Mouse (Mus musculus): ENCODE results near the gene Mag. TPM values are rescaled to one million over a fixed set of nuclear protein-coding genes. Genes with fewer than 3 reads are reported as not detected.
"Not testable (repeated sequence)": the region's sequence is repeated elsewhere in the genome, so short reads cannot be mapped to it uniquely, and the experiment has no call there.

Gene Mag
- under 1 TPM in 1 of 2 experiments, not detected in 1; 0.48 TPM for total RNA-seq (2021)

DNA sequence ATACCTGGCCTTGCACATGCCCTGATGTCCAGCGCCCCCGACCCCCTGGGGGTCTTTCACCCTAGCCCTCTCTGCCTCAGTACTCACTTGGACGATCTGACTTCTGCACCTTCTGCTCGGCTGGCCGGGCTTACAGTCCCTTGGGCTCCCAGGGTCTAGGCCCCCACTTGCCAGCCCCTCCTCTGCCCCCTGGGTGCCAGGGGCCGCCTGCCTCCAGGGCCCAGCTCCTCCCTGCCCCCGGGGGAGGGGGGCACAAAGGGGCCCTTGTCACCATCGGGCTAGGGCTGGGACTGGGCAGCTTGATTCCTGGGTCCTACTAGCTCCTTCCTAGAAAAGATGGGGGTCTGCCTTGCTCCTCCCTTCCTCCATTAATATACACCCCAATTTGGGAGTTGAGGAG lies at the start of gene Mag:
TSS of gene Mag (minus strand) at position 142 of the 400 bp plus-strand sequence.
- intact Hi-C loops (cut with DNase I): no loop called here
- no peak for DNase-seq

DNA sequence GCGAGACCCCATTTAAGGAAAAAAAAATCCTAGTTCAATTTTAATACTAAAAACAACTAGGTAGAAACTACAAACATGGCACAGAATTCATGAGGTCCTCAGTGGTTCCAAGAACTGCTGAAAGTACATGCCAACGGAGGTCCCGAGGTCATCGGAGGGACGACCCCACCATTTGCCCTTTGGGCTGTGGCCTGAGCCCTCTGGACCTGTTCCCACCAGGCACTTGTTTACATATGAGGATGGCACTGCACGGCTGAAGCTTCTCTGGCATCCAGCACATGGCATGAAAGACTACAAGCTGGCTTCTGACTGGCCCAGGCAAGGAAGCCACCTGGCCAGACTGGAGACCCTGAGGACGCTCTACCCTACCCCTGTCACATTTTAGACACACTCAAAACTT lies 49.7 kb upstream of the Mag start:
- no peak for DNase-seq
- intact Hi-C loops (cut with DNase I): loop anchor here (10.0 kb wide), 1 partner anchor 370 kb away; the partner anchor contains the start of gene Zbtb32

DNA sequence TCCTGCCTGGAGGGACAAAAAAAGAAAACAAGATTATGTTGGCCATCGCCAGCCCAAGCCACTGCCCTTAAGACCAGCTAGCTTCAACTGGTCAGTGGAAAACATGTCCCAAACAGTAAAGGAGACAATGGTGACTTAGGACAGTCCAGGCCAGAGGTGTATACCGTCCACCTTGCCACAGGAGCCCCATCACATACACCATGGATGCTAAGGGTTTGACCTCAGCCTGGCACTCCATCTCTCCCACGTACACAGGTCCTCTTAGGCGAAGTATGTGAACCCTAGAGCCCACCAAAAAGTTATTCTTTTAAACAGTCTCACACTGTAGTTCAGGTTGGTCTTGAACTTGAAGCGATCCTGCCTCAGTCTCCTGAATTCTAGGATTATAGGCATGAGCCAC lies 48.2 kb upstream of the Mag start:
- no peak for DNase-seq
- intact Hi-C loops (cut with DNase I): loop anchor here (10.0 kb wide), 1 partner anchor 368 kb away; the partner anchor contains the start of gene Zbtb32

DNA sequence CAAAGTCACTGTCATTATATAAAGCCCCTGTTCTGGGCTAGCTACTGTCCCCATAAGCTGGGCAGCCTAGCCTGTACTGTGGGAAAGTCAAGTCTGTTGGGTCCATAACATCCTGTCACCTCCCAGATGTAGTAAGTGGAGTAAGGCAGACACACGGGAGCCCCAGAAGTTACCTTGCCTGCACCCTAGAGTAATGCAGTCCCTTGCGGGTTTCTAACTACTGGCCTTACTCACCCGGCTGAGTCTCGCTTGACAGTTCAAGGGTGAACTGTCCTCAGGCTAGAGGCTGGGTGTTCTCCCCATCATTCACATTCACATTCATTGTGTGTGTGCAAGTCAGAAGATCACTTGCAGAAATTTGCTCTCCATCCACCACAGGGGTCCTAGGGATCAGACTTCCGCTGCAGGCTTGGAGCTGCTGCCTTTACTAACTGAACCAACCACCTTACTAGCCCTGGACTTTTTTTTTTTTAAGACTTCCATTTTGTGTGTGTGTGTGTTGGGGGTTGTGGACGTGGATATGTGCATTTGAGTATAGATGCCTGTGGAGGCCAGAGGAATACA lies 45.2 kb upstream of the Mag start:
- no peak for DNase-seq
- intact Hi-C loops (cut with DNase I): loop anchor here (1.0 to 10.0 kb wide), 4 partner anchors 40 to 365 kb away; partner anchors contain the start of gene Zbtb32

DNA sequence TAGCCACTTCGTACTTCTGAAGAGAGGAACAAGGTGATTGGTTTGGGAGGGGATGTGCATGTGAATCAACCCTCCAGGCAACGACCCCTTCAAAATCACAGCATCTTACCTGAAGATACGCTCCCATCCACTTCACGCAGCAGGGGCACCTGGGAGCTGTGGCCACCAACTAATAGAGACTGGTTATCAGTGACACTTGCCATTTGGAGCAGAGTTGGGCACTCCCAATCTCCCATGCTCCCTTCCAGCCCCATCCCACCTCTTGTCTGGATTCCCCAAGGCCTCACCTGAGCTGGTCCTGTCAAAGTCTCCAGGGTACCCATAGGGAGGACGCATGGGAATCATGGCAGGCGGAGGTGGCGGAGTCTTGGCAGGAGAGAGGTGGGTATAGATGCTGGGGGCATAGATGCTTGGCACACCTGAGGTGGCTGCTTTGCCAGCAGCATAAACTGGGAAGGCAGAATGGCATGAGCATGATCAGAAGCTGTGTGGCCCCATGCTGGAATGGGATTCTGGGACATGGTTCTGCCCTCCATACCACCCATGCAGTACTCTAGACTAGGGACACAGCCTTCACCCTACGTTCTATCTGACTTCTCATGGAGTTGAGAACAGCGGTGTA lies 44.3 kb upstream of the Mag start:
- no peak for DNase-seq
- intact Hi-C loops (cut with DNase I): loop anchor here (5.0 kb wide), 2 partner anchors 87 to 292 kb away; no protein-coding TSS in a partner anchor

DNA sequence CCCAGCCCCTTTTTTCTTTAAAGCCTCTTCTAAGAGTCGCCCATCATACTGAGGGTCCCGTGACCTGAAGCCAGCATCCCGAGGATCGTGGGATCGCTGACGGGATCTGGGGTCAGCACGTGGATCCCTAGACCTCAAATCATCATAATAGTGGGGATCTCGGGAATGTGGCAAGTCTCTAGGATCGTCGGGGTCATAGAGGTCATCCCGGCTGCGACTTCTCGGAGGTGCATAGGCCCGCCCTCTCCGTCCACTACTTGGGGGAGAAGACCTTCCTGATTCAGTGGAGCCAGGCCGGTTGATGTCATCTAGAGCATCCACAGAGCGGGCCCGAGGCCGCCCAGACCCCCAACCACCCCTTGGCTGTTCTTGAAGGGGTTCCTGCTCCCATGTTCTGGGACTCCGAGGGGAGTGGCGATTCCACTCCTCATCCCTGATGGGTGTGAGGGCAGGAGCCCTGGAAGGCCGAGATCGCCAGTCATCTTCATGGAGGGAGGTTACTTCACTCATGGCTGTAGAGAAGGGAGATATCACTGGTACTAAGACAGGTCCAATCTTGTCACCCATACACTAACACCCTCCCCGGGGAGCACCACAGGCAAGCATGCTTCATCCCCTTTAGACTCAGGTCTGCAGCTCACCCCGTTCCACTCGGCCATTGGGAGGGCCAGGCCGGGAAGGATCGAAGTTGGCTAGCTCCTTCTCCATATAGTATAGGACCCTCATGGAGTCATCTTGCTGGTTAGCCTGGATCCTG lies 43.6 kb upstream of the Mag start:
- intact Hi-C loops (cut with DNase I): loop anchor here (5.0 kb wide), 2 partner anchors 86 to 291 kb away; no protein-coding TSS in a partner anchor
- no peak for DNase-seq

DNA sequence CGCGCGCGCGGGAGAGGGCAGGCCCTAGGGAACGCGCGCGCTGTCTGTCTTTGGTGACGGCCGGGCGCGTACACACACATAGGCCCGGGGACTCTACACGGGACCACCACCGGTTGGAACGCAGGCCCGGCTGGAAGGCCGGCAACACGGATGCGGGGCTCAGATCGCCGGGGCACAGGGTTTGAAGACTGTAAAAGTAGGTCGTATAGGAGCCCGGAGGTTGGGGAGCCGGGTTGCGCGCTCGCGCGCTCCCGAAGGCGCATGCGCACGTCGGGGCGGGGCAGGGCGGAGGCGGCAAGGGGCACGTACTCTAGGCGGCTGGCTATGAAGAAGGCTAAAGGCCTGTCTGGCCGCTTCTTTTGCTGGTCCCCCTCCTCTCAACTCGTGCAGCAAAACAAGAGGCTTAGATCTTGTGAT lies 42.7 kb upstream of the Mag start:
- intact Hi-C loops (cut with DNase I): loop anchor here (5.0 kb wide), 2 partner anchors 85 to 290 kb away; no protein-coding TSS in a partner anchor
- peak; percentile 96 for DNase-seq

DNA sequence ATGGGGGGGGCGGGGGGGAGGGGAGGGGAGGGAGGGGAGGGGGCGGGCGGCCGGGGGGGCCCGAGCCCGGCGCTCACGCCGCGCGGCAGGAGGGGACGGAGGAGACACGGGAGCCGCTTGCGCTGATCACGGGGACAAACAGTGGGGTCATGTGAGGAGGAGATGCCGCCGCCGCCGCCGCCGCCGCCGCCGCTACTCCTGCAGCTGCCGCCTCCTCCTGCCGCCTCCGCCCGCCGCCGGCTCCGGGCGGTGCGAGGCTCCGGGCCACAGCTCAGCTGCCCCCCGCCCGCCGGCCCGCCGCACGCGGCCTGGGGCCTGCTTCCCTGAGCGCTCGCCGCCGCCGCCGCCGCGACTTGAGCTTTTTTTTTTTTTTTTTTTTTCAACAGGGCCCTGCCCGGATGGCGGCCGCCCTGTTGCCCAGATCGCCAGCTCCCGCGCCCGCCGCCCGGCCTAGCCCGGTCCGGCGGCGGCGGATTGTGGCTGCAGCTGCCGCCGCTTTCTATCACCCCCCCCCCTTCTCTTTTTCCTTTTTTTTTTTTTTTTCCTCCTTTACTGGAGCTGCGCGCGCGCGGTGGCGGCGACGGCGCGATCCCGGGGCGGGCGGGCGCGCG lies 42.2 kb upstream of the Mag start, which contains the start of gene Usf2:
TSS of gene Usf2 (minus strand) at position 48 of the 611 bp plus-strand sequence.
- intact Hi-C loops (cut with DNase I): loop anchor here (5.0 kb wide), 2 partner anchors 85 to 290 kb away; no protein-coding TSS in a partner anchor
- peak; percentile 84 for DNase-seq

DNA sequence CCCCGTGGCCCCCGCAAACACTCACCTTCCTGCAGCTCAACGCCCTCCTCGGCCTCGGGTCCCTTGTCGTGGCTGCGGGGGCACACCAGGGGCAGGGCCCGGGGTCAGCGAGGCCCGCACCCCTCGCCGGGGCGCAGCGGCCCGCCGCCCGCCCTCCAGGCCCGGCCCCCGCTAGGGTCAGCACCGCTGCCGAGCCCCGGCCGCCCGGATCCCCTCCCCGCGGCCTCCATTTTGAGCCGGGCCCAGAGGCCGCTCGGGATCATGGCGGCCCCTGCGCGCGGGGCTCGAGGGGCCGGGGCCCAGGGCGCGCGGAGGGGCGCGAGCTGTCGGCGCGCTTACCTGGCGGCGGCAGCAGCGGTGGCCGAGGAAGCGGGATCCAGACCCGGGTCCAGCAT lies 41.7 kb upstream of the Mag start:
- no peak for DNase-seq
- intact Hi-C loops (cut with DNase I): loop anchor here (5.0 kb wide), 2 partner anchors 84 to 289 kb away; no protein-coding TSS in a partner anchor

DNA sequence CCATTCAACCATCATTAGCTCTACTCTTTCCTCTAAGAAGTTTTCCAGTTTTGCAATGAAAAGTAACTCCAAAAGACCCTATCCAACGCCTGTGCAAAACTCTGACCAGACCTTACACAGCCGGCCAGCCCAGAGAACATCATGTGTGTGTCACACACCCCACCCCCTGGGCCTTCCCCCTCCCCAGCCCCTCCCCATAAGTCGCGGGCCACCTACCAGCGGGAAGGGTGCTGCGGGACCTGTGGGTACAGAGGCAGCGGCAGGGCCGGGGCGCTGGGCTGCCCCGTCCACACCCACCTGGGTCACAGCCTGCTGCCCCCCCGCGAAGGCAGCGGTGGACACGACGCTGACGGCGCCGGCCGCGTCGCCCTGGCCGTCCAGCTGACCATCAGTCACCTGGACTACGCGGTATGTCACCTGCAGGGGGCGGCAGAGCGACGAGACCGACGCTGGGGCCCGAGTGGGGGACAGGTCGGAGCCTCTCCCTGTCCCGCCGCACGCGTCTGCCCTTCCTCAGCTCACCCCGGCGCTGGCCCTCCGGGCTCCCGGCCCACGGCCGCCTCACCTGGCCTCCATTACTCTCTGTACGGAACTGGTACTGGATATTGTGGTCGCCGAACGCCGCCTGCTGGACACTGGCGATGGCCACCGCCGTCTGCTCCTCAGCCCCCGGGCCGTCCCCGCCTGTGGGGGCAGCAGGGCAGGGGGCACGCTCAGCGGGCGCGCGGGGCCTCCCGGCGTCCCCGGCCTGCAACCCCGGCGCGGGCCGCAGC lies 41.1 kb upstream of the Mag start:
- intact Hi-C loops (cut with DNase I): loop anchor here (5.0 kb wide), 2 partner anchors 83 to 288 kb away; no protein-coding TSS in a partner anchor

DNA sequence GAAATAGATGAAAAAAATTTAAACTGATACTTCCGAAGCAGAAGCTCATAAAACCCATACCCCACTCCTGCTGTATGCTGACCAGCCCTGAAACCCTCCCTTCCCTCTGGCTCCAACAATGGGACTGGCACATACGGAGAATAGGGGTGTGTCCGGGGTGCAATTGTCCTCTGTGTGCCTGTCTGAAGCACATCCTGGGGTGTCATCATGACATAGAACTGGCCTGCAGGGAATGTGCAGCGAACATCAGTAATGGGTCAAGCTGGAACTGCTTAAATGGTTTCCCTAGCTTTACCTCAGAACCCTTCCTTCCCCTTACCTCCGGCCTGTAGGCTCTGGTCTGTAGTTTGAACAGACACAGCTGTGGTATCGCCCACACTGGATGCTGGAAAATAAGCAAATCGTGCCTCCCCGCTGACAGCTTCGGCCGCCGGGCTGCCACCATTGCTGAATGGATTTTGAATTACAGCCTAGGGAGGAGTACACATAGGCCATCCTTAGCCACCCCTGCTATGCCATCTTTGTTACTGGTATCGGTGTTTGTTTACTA lies 40.4 kb upstream of the Mag start:
- DNase-seq: no peak
- intact Hi-C loops (cut with DNase I): loop anchor here (5.0 kb wide), 2 partner anchors 83 to 288 kb away; no protein-coding TSS in a partner anchor

More for the DNA sequence above, 41.1 kb upstream of the Mag start:
- peak; percentile 91 to 95 for DNase-seq

DNA sequence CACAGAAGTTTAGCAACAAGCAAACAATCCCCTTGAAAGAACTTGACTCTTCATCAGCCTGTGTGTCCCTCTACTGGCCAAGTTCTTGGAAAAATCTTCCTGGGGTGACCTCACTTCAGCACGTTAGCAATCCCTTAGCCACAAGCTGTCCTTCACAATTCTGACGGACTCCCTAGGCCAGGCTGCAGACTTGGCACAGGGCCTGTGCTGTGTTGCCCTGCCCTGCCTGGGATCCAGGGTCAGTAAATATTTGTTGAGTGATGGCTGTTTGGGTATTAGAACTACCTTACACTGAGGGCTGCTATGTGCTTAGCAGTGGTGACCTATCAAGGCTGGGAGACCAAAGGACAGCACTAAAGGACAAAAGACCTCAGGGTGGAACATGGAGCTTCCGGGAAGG lies 39.4 kb upstream of the Mag start:
- intact Hi-C loops (cut with DNase I): no loop called here
- no peak for DNase-seq

DNA sequence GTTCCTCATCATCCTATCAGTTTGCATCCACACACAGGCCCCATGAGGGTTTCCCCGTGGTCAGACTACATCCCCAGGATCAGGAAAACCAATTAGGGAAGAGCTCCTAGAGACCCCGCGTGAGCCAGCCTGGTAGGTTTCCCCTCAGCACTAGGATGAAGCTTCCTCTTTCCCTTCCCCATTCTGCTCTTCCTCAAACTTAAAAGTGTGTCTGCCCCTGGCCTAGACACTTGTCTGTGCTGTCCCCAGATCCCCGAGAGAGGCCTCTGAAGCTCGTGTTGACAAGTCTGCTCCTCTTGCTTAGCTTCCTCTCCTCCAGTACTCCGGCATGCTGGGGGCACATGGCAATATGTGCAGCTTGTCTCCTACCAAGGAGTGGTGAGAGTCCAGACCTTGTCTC lies 38.8 kb upstream of the Mag start:
- no peak for DNase-seq
- intact Hi-C loops (cut with DNase I): no loop called here

DNA sequence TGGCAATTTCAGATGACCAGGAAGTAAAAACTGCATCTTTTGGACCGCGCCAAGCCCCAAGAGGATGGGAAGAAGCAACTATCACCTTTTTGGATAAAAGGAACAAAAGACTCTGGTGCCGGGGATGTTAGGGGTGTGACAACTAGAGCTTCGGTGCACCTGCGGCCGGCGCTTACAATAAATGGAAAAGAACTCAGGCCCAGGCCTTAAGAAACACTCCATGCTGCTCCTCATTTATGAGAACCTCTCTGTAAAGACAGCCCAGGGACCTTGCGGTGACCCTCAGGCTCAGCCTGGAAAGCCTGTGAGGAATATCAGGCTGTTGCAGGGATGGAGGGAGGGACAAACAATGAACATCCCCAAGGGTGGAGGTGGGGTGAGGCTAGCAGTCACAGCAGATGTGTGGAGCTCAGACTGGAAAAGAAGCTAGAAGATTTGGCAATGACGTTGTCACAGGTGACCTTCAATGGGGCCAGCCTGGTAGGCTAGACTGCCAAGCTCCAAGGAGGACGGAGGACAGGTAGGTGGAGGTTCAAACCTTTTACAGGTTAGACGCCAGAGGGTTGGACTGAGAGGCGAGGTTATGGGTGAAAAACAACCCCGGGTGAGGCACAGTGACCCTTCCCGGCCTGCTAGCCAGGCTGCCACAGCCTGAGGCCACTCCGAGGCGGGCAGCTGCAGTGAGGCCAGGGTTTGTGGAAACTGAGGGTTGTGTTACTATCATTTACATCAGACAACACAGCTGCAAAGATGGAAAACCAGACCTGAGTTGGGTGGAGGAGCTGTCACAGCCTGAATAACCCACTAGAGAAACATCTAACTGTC lies 38.0 kb upstream of the Mag start:
- intact Hi-C loops (cut with DNase I): no loop called here
- no peak for DNase-seq

DNA sequence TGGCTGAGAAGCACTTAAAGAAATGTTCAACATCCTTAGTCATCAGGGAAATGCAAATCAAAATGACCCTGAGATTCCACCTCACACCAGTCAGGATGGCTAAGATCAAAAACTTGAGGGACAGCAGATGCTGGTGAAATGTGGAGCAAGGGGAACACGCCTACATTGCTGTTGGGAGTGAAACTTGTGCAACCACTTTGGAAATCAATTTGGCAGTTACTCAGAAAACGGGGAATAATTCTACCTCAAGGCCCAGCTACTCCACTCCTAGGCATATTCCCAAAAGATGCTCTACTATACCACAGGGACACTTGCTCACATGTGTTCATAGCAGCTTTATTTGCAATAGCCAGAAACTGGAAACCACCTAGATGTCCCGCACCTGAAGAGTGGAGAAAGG lies 35.2 kb upstream of the Mag start:
- DNase-seq; intact Hi-C loops (cut with DNase I): not testable (repeated sequence)

DNA sequence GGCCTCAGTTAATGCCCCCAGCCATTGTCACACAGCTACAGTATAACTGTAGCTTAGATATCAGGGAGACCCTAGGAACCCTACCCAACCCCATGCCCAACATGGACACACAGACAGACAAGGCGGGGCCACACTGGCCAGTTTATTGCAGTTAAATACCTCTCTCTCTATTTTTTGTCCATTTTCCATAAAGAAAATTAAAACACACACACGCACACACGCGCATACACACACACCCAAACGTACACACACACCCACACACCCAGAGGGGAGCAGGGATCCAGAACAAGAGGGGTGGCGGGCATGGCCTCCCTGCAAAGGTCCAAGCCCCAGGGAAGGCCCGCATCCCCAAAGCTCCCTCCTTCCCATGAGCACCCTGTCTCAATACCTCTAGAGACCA lies 31.2 kb upstream of the Mag start:
- DNase-seq: no peak
- intact Hi-C loops (cut with DNase I): no loop called here

DNA sequence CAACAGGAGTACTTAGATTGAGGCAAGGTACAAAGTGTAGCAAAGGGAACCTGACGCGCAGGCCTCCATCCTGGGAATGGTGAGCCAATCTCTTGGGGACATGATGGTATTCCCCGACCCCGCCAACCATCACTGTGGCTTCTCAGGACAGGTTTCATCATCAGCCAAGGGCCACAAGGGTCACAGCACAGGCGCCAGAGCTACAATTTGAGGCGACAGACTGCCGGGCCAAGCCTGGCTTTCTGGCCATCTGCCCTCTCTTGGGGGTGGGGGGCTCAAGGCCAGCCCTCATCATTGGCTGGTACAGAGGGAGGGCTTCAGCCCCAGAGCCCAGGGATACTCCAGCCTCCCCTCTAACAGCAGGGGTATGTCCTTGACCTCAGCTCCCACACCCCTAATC lies 30.8 kb upstream of the Mag start:
- intact Hi-C loops (cut with DNase I); DNase-seq: not testable (repeated sequence)

DNA sequence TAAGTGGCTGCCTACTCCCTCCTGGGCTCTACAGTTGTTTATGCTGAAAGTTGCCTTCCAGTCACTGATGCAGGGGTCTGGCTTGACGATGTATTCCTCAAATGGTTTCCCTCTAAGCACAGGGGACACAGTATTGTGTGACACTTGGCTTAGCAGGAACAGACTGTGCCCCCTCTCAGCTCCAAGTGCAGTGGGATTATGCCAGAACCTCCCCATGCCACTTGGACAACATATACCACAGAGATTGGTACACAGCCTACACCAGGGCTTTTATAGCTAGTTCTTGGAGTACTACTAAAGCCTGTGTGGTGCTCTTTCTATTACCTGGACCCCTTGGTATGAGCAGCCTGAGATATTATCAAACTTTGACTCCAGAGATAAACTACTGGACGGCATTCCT lies 30.0 kb upstream of the Mag start:
- intact Hi-C loops (cut with DNase I): not testable (repeated sequence)

More for the DNA sequence above, 30.0 kb upstream of the Mag start:
- not testable (repeated sequence) for DNase-seq

Measured in heart, postnatal 10 days (tissue).